Mouse (Mus musculus): ENCODE results near the gene Srsf3.

GRCm38 (mm10) chr17:29007243-29007640, 25.2 kb upstream of the Srsf3 start:
- TF ChIP-seq POLR2A (IDR thresholded peaks at IDR 0.05; ENCODE audit: low read depth, low read length) (no peak), CTCF (IDR thresholded peaks at IDR 0.05; ENCODE audit: extremely low read depth, insufficient read length, insufficient replicate concordance, low read depth, low read length) (no peak)
